Mouse (Mus musculus): ENCODE data around the gene Pou2f2. TPM values are rescaled to one million over a fixed set of nuclear protein-coding genes. Genes with fewer than 3 reads are reported as not detected.

Gene Pou2f2
- polyA plus RNA-seq, 1 experiment from 2014 or later = 1.4 TPM

GRCm38 (mm10) chr7:25214172-25214571 lies 34.6 kb upstream of the Pou2f2 start:
- Histone ChIP-seq H3K9ac (no peak overlapping the region), H3K36me3 (peaks cover 31% of the 10 kb centered on the region)
- WGBS = 84% methylated on average over 2 of the region's 2 CpGs

GRCm38 (mm10) chr7:25213099-25213498 lies 33.6 kb upstream of the Pou2f2 start:
- Histone ChIP-seq H3K36me3 (peaks cover 41% of the 10 kb centered on the region), H3K4me3 (no peak overlapping the region), H3K27ac (no peak overlapping the region), H3K27me3 (no peaks in the 10 kb centered on the region), H3K4me2 (no peak overlapping the region), H3K9ac (no peak overlapping the region), H3K9me3 (no peaks in the 10 kb centered on the region), H3K4me1 (peaks cover 7% of the 10 kb centered on the region; the same call in 1 of the 2 replicates)
- 73% methylated on average over 3 of the region's 3 CpGs for WGBS
- ATAC-seq (ENCODE audit: insufficient number of reproducible peaks, low FRiP score, low TSS enrichment, low read depth) = no peak

More at GRCm38 (mm10) chr7:25214172-25214571, 34.6 kb upstream of the Pou2f2 start:
- Histone ChIP-seq H3K4me1 (peaks cover 17% of the 10 kb centered on the region), H3K4me3 (no peak overlapping the region), H3K9me3 (no peaks in the 10 kb centered on the region), H3K4me2 (no peak overlapping the region), H3K27me3 (no peaks in the 10 kb centered on the region), H3K27ac (no peak overlapping the region)
- ATAC-seq (ENCODE audit: insufficient number of reproducible peaks, low FRiP score, low TSS enrichment, low read depth) = no peak

DNA sequence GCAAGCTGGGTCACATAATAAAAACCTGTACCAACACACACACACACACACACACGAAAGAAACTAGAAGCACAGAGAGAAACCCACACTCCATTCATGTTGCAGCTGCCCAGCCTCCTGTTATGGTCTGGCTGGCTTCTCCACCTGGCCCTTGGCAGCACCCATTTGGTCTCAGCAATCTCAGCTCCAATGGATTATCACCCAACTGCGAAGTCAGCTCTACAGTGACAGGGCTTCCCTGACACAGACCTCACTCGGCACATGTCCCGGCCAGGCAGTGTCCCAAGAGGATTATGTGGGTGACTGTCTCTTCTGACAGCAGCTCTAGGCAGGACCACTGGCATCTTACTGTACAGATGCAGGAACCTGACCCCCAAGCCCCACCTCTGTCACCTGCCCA lies 31.0 kb upstream of the Pou2f2 start:
- no peak overlapping the region for H3K27ac ChIP-seq
- WGBS = 80% methylated on average over 4 of the region's 4 CpGs

GRCm38 (mm10) chr7:25209161-25209622 lies 29.7 kb upstream of the Pou2f2 start:
- H3K27me3 ChIP-seq = no peaks in the 10 kb centered on the region
- ATAC-seq (ENCODE audit: insufficient number of reproducible peaks, low FRiP score, low TSS enrichment, low read depth) = no peak
- H3K4me3 ChIP-seq = no peak overlapping the region
- H3K4me1 ChIP-seq = no peaks in the 10 kb centered on the region
- 51% methylated on average over 3 of the region's 3 CpGs for WGBS
- H3K4me2 ChIP-seq = no peak overlapping the region
- H3K36me3 ChIP-seq = peaks cover 58% of the 10 kb centered on the region
- no peak overlapping the region for H3K9ac ChIP-seq
- no peaks in the 10 kb centered on the region for H3K9me3 ChIP-seq
- H3K27ac ChIP-seq = no peak overlapping the region

More for the DNA sequence above, 31.0 kb upstream of the Pou2f2 start:
- Histone ChIP-seq H3K4me3 (no peak overlapping the region), H3K4me1 (no peaks in the 10 kb centered on the region), H3K9ac (no peak overlapping the region), H3K4me2 (no peak overlapping the region), H3K36me3 (peaks cover 55% of the 10 kb centered on the region), H3K27me3 (no peaks in the 10 kb centered on the region), H3K9me3 (no peaks in the 10 kb centered on the region)
- ATAC-seq (ENCODE audit: insufficient number of reproducible peaks, low FRiP score, low TSS enrichment, low read depth) = no peak

GRCm38 (mm10) chr7:25206094-25206830 lies 26.7 kb upstream of the Pou2f2 start:
- WGBS = 74% methylated on average over 16 of the region's 16 CpGs
- no peak overlapping the region for H3K27ac ChIP-seq
- no peak overlapping the region for H3K4me2 ChIP-seq
- H3K36me3 ChIP-seq = peaks cover 72% of the 10 kb centered on the region
- no peaks in the 10 kb centered on the region for H3K4me1 ChIP-seq
- no peaks in the 10 kb centered on the region for H3K27me3 ChIP-seq
- no peaks in the 10 kb centered on the region for H3K9me3 ChIP-seq
- ATAC-seq (ENCODE audit: insufficient number of reproducible peaks, low FRiP score, low TSS enrichment, low read depth) = no peak
- H3K9ac ChIP-seq = no peak overlapping the region
- H3K4me3 ChIP-seq = no peak overlapping the region

DNA sequence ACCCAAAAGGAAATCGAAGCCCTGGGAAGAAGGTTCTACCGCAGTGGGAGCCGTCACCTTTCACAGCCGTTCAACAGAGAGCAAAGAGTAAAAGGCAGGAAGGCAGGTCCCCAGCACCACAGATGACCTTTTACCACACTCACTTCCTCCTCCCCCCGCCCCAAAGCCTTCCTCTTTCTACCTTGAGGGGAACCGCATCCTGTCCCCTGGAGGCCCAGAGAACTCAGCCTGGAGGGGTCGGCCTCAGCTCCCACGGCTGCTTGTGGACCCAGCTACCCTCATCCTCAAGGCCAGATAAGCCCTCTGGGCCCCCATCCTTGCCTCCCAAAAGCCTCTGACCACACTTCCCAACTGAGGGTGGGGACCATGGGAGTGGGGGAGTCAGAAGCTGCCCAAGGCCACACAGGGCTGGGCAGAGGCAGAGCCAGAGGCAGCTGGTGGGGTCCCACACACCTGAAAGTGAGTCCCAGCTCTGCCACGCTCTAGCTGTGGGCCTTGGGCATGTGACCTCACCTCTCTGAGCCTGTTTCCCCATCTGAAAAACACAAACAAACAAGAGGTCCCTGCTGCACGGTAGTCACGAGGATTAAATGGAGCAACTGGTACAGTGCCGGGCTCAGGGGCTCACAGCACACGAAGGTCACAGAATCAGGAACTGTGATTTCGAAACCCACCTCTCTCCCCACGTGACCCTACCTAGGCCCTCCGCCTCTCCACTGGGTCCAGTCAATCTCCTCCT lies 26.0 kb upstream of the Pou2f2 start:
- Histone ChIP-seq H3K9ac (no peak overlapping the region), H3K9me3 (no peaks in the 10 kb centered on the region), H3K27me3 (no peaks in the 10 kb centered on the region), H3K4me1 (no peaks in the 10 kb centered on the region), H3K36me3 (peaks cover 66% of the 10 kb centered on the region), H3K4me2 (no peak overlapping the region), H3K27ac (no peak overlapping the region), H3K4me3 (no peak overlapping the region)
- 74% methylated on average over 16 of the region's 16 CpGs for WGBS
- ATAC-seq (ENCODE audit: insufficient number of reproducible peaks, low FRiP score, low TSS enrichment, low read depth) = no peak

DNA sequence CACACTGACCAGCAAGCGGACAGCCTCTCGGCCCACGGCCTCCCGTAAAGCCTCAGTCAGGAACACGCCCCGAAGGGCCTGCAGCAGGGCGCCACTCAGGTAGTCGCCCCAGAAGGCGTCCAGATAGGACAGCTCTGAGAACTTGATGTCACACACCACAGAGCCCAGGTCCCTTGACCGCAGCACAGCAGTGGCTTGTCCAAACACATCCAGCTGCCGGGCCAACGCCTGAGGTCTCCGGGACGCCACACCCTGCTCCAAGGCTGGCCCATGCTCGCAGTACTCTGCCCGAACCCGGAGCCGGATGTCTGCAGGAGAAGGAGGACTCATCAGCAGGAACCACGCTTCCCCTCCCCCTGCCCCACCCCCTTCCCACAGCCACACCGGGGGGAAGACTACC lies 24.1 kb upstream of the Pou2f2 start:
- ATAC-seq (ENCODE audit: insufficient number of reproducible peaks, low FRiP score, low TSS enrichment, low read depth) = no peak
- peaks cover 47% of the 10 kb centered on the region for H3K36me3 ChIP-seq
- no peak overlapping the region for H3K27ac ChIP-seq
- H3K4me1 ChIP-seq = no peaks in the 10 kb centered on the region
- no peak overlapping the region for H3K4me2 ChIP-seq
- H3K4me3 ChIP-seq = no peak overlapping the region
- no peak overlapping the region for H3K9ac ChIP-seq
- H3K27me3 ChIP-seq = no peaks in the 10 kb centered on the region
- H3K9me3 ChIP-seq = no peaks in the 10 kb centered on the region
- 86% methylated on average over 20 of the region's 20 CpGs for WGBS

GRCm38 (mm10) chr7:25197384-25198018 lies 18.0 kb upstream of the Pou2f2 start:
- no peak for ATAC-seq (ENCODE audit: insufficient number of reproducible peaks, low FRiP score, low TSS enrichment, low read depth)
- no peak overlapping the region for H3K9ac ChIP-seq
- H3K4me2 ChIP-seq = no peak overlapping the region
- H3K9me3 ChIP-seq = no peaks in the 10 kb centered on the region
- H3K4me1 ChIP-seq = no peaks in the 10 kb centered on the region
- H3K27ac ChIP-seq = no peak overlapping the region
- WGBS = 66% methylated on average over 10 of the region's 10 CpGs
- no peak overlapping the region for H3K4me3 ChIP-seq
- no peaks in the 10 kb centered on the region for H3K27me3 ChIP-seq
- H3K36me3 ChIP-seq = peaks cover 6% of the 10 kb centered on the region

DNA sequence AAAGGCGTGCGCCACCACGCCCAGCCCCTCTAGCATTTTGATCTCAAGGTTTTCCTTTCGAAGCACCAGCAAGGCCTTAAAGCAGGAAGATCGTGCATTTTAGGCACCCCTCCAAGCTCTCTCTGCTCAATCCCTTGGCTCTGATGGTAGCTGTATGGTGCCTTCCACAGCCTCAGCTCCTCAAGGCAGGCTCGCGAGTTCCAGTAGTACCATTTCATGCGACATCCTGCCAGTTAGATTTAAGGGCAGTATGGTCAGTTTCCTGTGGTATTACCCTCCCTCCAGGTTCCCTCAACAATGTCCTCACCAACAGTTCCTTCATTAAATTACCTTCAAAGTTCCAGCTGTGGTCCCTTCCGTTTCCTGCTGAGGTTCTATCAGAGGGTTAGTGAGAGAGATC lies 16.6 kb upstream of the Pou2f2 start:
- no peaks in the 10 kb centered on the region for H3K36me3 ChIP-seq
- no peak for ATAC-seq (ENCODE audit: insufficient number of reproducible peaks, low FRiP score, low TSS enrichment, low read depth)
- no peaks in the 10 kb centered on the region for H3K9me3 ChIP-seq
- H3K27me3 ChIP-seq = no peaks in the 10 kb centered on the region
- H3K27ac ChIP-seq = no peak overlapping the region
- 77% methylated on average over 9 of the region's 9 CpGs for WGBS
- H3K4me3 ChIP-seq = no peak overlapping the region
- H3K4me2 ChIP-seq = no peak overlapping the region
- no peak overlapping the region for H3K9ac ChIP-seq
- H3K4me1 ChIP-seq = no peaks in the 10 kb centered on the region

GRCm38 (mm10) chr7:25195148-25195547 lies 15.6 kb upstream of the Pou2f2 start:
- ATAC-seq (ENCODE audit: insufficient number of reproducible peaks, low FRiP score, low TSS enrichment, low read depth) = no peak
- Histone ChIP-seq H3K9me3 (no peaks in the 10 kb centered on the region), H3K4me3 (no peak overlapping the region), H3K27me3 (no peaks in the 10 kb centered on the region), H3K9ac (no peak overlapping the region), H3K4me2 (no peak overlapping the region), H3K27ac (no peak overlapping the region), H3K36me3 (no peaks in the 10 kb centered on the region), H3K4me1 (no peaks in the 10 kb centered on the region)
- WGBS = 74% methylated on average over 3 of the region's 3 CpGs

DNA sequence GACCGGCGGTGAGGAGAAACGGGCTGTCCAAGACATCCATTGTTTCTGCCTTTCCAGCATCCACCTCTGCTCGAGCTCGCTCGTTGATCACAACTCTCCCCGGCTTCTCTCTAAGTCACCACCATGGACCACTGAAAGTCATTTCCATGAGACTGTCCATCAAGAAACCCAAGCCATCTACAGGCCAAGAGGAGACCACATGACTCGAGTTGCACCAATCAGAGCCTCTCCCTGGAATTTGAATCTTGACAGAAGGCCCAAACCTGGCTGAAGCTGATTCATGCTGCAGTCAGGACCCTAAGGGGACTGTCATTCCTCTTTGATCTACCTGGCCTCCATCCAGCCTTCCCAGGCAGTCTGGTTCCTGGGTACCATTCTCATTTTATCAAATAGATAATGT lies 12.6 kb upstream of the Pou2f2 start:
- Histone ChIP-seq H3K4me2 (no peak overlapping the region), H3K4me3 (no peak overlapping the region), H3K27me3 (no peaks in the 10 kb centered on the region), H3K36me3 (no peaks in the 10 kb centered on the region), H3K4me1 (0 out of 2 replicates have a peak, but pooled peaks cover 2% of the 10 kb centered on the region), H3K27ac (no peak overlapping the region), H3K9ac (no peak overlapping the region), H3K9me3 (no peaks in the 10 kb centered on the region)
- no peak for ATAC-seq (ENCODE audit: insufficient number of reproducible peaks, low FRiP score, low TSS enrichment, low read depth)
- WGBS = 73% methylated on average over 8 of the region's 8 CpGs

- Histone ChIP-seq H3K27me3 (no peaks in the 10 kb centered on the region), H3K4me2 (no peak overlapping the region), H3K9me3 (no peaks in the 10 kb centered on the region), H3K4me3 (no peak overlapping the region), H3K36me3 (no peaks in the 10 kb centered on the region), H3K27ac (no peak overlapping the region), H3K4me1 (0 out of 2 replicates have a peak, but pooled peaks cover 2% of the 10 kb centered on the region), H3K9ac (no peak overlapping the region)
- WGBS = 81% methylated on average over 11 of the region's 11 CpGs
- ATAC-seq (ENCODE audit: insufficient number of reproducible peaks, low FRiP score, low TSS enrichment, low read depth) = no peak
These were observed 11.3 kb upstream of the Pou2f2 start for GRCm38 (mm10) chr7:25190806-25191205.

Measured in limb, embryonic 15.5 days (tissue).